Mouse (Mus musculus) intestine, embryonic 14.5 days (tissue): ENCODE measurements at regions not wholly inside any gene's neighbourhood (a gene's known extent, or its start where the extent isn't known, plus 50 kb on each side); places are given as distances from the start of the nearest gene placed in this dataset.

ENCODE experiments used
- ATAC-seq: fragments of 200-750 bp; cut with Nextera tagmentation; replicated peaks from 2 replicates; pipeline ENCODE4 v1.8.0; 2017; ENCODE audit warnings: low read depth, moderate number of reproducible peaks, moderate TSS enrichment, moderate library complexity; ENCODE audit not compliant: low FRiP score, low TSS enrichment
- DNase-seq: peaks from one replicate; pipeline ENCODE4 v3.0.0-alpha.2; 2018; ENCODE audit warnings: low spot score
- H3K27ac ChIP-seq: fragments of 300-500 bp; sonication (generic); 2 replicates; pipeline ENCODE4 v1.5.1; 2014; ENCODE audit warnings: low read depth, mild to moderate bottlenecking, control low read depth
- H3K27me3 ChIP-seq: fragments of 300-500 bp; sonication (generic); replicated peaks from 2 replicates; pipeline ENCODE4 v1.6.1; 2014; ENCODE audit warnings: low read length, control low read depth; ENCODE audit not compliant: control insufficient read depth, insufficient read depth
- H3K36me3 ChIP-seq: fragments of 300-500 bp; sonication (generic); 2 replicates; pipeline ENCODE4 v1.6.1; 2014; ENCODE audit warnings: low read length, control low read depth; ENCODE audit not compliant: control insufficient read depth, insufficient read depth
- H3K4me1 ChIP-seq: fragments of 300-500 bp; sonication (generic); replicated peaks from 2 replicates; pipeline ENCODE4 v1.6.1; 2014; ENCODE audit warnings: low read length, control low read depth, mixed read lengths; ENCODE audit not compliant: control insufficient read depth, insufficient read depth
- H3K4me2 ChIP-seq: fragments of 300-500 bp; sonication (generic); 2 replicates; pipeline ENCODE4 v1.6.1; 2014; ENCODE audit warnings: low read length
- H3K4me3 ChIP-seq: fragments of 300-500 bp; sonication (generic); 2 replicates; pipeline ENCODE4 v1.5.1; 2014; ENCODE audit warnings: low read depth, low read length, control low read depth, mixed read lengths
- H3K9ac ChIP-seq: fragments of 300-500 bp; sonication (generic); 2 replicates; pipeline ENCODE4 v1.6.1; 2014; ENCODE audit warnings: mild to moderate bottlenecking, low read length
- H3K9me3 ChIP-seq: fragments of 300-500 bp; sonication (generic); 2 replicates; pipeline ENCODE4 v1.6.1; 2016; ENCODE audit warnings: low read length, control low read depth; ENCODE audit not compliant: control insufficient read depth
- WGBS: fragments of 180-500 bp; shearing (Covaris S2); extraction: QIAGEN DNeasy Blood & Tissue Kit; methylation state at CpG from one replicate; pipeline ENCODE4 v1.1.7; 2014; 5-methylcytosine and 5-hydroxymethylcytosine counted together

DNA sequence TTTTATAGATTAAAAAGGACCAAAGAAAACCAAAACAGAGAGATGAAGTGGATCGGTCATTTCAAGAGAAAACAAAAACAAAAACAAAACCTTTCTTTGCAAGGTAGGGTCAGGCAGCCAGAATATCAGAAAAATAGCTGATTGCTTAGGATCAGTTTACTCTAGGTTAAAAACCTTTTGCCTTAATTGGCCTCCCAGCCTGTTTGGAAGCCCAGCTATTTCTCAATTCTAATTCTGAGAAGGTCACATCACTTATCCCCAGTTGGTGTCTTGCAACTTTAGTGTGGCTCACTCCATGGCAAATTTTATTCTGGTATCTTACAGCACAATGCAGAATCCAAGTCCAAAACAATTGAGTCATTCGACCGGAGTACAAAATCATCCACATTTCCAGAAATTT, 70.0 kb downstream of the 1190002N15Rik start:
- no peaks in the 10 kb centered on the region for H3K36me3 ChIP-seq
- no peak overlapping the region for H3K4me3 ChIP-seq
- H3K27ac ChIP-seq, result no peak overlapping the region
- no peaks in the 10 kb centered on the region for H3K27me3 ChIP-seq
- 89% methylated on average over 3 of the region's 3 CpGs for WGBS
- no peaks in the 10 kb centered on the region for H3K9me3 ChIP-seq
- H3K9ac ChIP-seq, result no peak overlapping the region
- no peaks in the 10 kb centered on the region for H3K4me1 ChIP-seq
- DNase-seq (no peak), ATAC-seq (no peak)
- no peak overlapping the region for H3K4me2 ChIP-seq

DNA sequence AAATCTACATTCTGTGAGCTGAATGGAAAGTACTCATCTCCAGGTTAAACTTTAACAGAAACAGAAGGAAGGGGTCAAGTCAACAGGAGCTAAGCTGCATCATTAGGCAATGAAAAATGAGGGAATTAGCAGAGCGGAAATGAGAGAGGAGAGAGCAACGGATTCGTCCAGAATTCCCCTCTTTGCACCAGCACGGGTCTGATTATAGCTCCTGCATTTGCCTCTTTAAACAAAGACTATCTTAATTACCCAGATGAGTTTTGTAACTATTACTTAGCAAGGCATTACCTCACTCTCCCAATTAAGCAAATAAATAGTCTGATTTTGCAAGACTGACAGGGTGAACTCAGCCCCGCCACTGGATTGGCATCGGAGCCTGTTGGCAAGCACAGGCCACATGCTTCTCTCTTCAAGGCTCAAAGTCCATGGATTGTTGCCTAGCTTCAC, 81.8 kb downstream of the 1190002N15Rik start:
- ATAC-seq (peak; percentile 72), DNase-seq (no peak)
- Histone ChIP-seq H3K9ac (no peak overlapping the region), H3K4me1 (no peaks in the 10 kb centered on the region), H3K9me3 (no peaks in the 10 kb centered on the region), H3K4me3 (no peak overlapping the region), H3K4me2 (peak overlapping the region; percentile 13; the same call in 1 of the 2 replicates), H3K36me3 (no peaks in the 10 kb centered on the region), H3K27me3 (no peaks in the 10 kb centered on the region), H3K27ac (no peak overlapping the region)
- WGBS, result 30% methylated on average over 6 of the region's 6 CpGs

DNA sequence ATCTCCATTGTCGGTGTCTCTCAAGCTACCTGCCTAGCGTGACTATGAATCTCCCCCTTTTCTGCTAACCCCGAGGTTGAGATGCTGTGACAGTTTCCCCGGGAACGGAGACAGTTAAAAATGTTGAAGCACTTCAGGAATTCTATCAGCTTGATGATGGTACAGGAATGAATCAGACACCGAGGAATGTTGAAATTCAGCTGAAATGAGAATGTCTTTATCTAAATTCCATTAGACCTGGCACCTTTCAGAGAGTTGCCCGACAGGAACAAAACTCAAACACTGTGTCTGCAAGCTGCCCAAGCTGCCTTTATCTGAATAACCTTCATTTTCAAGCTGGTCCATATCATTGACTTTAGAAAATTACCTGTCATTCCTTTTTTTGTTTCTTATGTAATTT, 82.4 kb downstream of the 1190002N15Rik start:
- WGBS, result 48% methylated on average over 7 of the region's 7 CpGs
- H3K27ac ChIP-seq, result no peak overlapping the region
- H3K27me3 ChIP-seq, result no peaks in the 10 kb centered on the region
- no peaks in the 10 kb centered on the region for H3K9me3 ChIP-seq
- no peak overlapping the region for H3K9ac ChIP-seq
- no peak overlapping the region for H3K4me2 ChIP-seq
- no peak for ATAC-seq
- no peaks in the 10 kb centered on the region for H3K36me3 ChIP-seq
- no peak for DNase-seq
- no peaks in the 10 kb centered on the region for H3K4me1 ChIP-seq
- H3K4me3 ChIP-seq, result no peak overlapping the region

DNA sequence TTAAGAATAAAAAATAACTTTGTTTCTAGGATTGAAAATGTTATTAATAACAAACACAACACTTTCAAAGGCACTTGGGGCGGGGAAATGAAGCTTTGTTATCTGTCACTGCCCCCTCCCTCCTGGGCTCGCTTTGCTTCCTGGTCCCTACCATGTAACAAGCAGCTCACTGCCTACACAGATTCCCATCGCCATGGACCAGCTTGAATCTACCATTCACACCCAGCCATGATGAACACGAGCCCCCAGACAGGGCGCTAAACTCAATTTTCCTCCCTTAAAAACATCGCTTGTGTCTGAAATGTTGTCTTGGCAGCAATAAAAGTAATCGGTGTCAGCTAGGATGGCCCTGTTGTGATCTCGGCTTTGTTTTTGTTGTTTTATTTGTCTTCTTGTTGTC, 88.0 kb downstream of the 1190002N15Rik start:
- Histone ChIP-seq H3K9me3 (no peaks in the 10 kb centered on the region), H3K27me3 (no peaks in the 10 kb centered on the region), H3K4me1 (no peaks in the 10 kb centered on the region), H3K36me3 (no peaks in the 10 kb centered on the region), H3K4me2 (no peak overlapping the region), H3K27ac (no peak overlapping the region), H3K9ac (no peak overlapping the region), H3K4me3 (no peak overlapping the region)
- DNase-seq (no peak), ATAC-seq (no peak)
- 71% methylated on average over 8 of the region's 8 CpGs for WGBS

DNA sequence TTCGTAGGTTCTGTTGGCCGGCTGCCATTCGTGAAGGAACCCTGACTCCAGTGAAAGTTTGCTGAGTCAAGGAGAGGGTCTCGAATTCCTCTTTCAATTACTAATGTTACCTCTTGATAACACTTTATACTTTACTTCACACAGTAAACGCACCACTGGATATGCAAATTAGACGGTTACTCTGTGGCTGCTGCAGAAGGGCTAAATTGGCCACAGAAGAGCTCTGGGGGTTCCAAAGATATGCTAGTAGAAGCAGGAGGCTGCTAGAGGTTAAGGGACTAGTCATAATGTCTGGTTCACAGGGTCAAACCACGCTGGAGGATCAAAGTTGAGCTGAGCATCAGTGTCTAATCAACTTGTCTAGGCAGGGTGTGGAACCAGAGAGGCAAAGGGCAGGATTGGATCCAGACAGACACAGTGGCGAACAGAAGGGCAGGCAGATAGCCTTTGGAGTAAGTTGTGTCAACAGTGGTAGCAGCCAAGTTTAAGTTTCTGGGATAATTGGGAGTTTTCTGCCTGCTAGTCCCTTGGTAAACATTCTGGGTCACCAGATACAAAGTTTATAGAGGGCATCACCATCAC, 91.6 kb downstream of the 1190002N15Rik start:
- Histone ChIP-seq H3K4me2 (no peak overlapping the region), H3K4me1 (no peaks in the 10 kb centered on the region), H3K4me3 (no peak overlapping the region), H3K27ac (no peak overlapping the region), H3K9me3 (no peaks in the 10 kb centered on the region), H3K9ac (no peak overlapping the region), H3K36me3 (no peaks in the 10 kb centered on the region), H3K27me3 (no peaks in the 10 kb centered on the region)
- ATAC-seq (no peak), DNase-seq (no peak)
- 70% methylated on average over 8 of the region's 8 CpGs for WGBS

DNA sequence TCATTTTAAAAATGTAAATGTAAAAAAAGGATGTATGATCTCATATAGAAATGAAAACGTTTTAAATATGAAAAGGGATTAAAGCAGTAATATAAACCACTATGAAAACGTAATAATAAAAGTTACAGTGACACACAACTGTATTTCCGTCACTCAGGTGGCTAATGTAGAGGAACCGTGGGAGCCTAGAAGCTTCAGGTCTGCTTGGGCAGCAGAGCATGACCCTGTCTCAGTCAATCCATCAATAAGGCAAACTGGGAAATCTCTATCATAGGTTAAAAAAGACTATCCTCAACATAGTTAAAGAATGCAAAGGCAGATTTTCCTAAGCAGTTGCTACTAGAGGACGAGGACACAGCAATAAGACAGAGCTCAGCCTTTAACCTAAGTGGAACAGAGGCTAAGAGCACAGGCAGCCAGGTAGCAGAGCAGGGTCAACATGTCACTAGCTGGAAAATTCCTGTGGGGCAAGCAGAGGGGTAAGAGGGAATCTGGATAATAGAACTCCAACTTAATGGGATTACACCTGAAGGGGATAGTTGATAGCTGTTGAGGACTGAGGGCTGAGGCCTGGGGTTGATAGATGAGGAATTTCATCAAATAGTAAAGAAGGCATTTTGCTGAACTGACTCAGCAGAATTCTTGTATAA, 93.6 kb downstream of the 1190002N15Rik start:
- no peak for ATAC-seq
- Histone ChIP-seq H3K27me3 (no peaks in the 10 kb centered on the region), H3K4me1 (no peaks in the 10 kb centered on the region)

DNA sequence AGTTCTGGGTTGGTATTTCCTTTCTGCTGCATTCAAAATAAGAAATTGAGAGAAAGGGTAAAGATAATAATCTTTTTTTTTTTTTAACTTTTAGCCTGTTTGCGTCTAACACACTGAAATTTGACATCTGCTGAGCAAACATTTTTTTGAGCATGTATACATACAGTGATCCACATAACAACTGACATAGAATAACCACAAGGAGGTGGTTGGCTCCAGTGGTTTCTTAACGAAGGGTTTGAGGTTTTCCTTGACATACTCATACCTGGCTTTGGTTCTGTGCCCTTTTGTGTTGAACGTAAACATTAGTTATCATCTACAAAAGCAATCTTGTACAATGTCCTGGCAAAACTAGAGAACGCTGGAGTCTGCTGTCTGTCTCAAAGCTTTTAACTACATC, 96.5 kb downstream of the 1190002N15Rik start:
- Histone ChIP-seq H3K4me1 (no peaks in the 10 kb centered on the region), H3K9me3 (no peaks in the 10 kb centered on the region), H3K4me3 (no peak overlapping the region), H3K4me2 (no peak overlapping the region), H3K36me3 (no peaks in the 10 kb centered on the region), H3K27me3 (no peaks in the 10 kb centered on the region), H3K9ac (no peak overlapping the region), H3K27ac (no peak overlapping the region)
- ATAC-seq (no peak), DNase-seq (no peak)
- WGBS, result 67% methylated on average over 4 of the region's 4 CpGs

More for the DNA sequence above, 93.6 kb downstream of the 1190002N15Rik start:
- no peak overlapping the region for H3K4me3 ChIP-seq
- H3K27ac ChIP-seq, result no peak overlapping the region
- 69% methylated on average over 5 of the region's 5 CpGs for WGBS
- H3K9me3 ChIP-seq, result no peaks in the 10 kb centered on the region
- DNase-seq, result no peak
- H3K36me3 ChIP-seq, result no peaks in the 10 kb centered on the region
- no peak overlapping the region for H3K9ac ChIP-seq
- H3K4me2 ChIP-seq, result no peak overlapping the region

DNA sequence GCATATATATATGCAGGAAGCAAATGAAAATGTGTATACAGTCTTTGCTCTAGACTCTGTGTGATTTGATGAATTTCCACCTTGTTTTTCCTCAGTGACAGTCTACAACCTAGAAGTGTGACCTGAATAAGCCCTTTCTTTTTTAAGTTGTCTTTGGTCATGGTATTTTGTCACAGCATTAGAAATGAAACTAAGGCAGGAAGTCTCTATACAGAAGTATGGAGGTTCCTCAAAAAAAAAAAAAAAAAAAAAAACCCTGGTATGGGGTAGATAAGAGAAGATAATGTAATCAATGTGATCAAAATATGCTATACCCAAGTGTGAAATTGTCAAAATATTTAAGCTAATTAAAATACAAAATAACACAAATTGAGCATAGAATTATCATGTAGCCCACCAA, 104.4 kb downstream of the 1190002N15Rik start:
- Histone ChIP-seq H3K4me3 (no peak overlapping the region), H3K36me3 (no peaks in the 10 kb centered on the region), H3K27me3 (no peaks in the 10 kb centered on the region), H3K9me3 (no peaks in the 10 kb centered on the region), H3K9ac (no peak overlapping the region), H3K4me2 (no peak overlapping the region), H3K4me1 (no peaks in the 10 kb centered on the region), H3K27ac (no peak overlapping the region)
- DNase-seq, result no peak
- ATAC-seq, result no peak

DNA sequence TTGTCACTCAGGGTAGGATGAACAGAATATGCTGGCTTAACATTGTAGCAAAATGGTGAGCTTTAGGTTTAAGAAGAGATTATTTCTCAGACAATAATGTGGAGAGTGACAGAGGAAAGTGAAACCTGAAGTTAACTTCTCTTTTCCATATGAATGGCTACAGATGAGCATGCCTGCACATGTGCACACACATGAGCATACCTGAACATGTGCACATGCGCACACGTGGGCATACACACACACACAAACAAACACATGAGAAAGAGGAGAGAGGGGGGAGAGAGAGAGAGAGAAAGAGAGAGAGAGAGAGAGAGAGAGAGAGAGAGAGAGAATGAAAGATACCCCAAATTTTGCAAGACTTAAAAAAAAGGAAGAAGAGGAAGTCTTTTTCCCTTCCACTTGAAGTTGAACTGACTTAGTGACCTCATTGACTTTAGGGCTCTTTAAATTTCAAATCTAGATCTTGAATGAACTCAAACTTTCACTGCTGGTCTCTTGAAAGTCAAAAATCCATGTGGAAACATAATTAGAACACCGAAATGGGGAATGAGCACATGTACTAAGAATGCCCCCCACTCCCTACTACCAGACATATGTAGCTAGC, 105.6 kb downstream of the 1190002N15Rik start:
- H3K4me1 ChIP-seq, result no peaks in the 10 kb centered on the region
- no peak overlapping the region for H3K4me2 ChIP-seq
- H3K36me3 ChIP-seq, result no peaks in the 10 kb centered on the region
- WGBS, result 94% methylated on average over 3 of the region's 3 CpGs
- H3K9me3 ChIP-seq, result no peaks in the 10 kb centered on the region
- H3K9ac ChIP-seq, result no peak overlapping the region
- DNase-seq, result no peak
- H3K27me3 ChIP-seq, result no peaks in the 10 kb centered on the region
- no peak for ATAC-seq
- no peak overlapping the region for H3K4me3 ChIP-seq
- no peak overlapping the region for H3K27ac ChIP-seq
